Mouse (Mus musculus) testis, postnatal 10 days (tissue): ENCODE measurements around the gene Npr1.

ENCODE experiments used
- DNase-seq: peaks from one replicate; pipeline ENCODE4 v3.0.0; 2021; ENCODE audit warnings: low spot score

Npr1 gene

DNA sequence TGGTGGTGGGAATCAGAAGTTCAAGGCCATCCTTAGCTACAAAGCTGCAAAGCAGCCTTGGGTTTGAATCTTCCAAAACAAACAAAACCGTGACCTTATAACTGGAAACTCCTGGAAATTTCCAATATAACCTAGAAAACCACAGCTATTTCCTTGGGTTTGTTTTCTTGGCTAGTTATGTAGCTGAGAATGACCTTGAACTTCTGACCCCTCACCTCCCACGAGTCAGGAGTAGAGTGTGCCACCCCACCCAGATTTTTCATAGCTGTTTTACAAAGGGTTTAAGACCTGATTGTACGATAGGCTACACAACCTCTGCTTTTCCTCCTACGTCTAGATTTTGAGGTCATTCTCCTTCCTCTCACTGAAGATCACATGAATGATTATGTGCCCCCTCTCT lies 28.5 kb downstream of the Npr1 start:
- no peak for DNase-seq

DNA sequence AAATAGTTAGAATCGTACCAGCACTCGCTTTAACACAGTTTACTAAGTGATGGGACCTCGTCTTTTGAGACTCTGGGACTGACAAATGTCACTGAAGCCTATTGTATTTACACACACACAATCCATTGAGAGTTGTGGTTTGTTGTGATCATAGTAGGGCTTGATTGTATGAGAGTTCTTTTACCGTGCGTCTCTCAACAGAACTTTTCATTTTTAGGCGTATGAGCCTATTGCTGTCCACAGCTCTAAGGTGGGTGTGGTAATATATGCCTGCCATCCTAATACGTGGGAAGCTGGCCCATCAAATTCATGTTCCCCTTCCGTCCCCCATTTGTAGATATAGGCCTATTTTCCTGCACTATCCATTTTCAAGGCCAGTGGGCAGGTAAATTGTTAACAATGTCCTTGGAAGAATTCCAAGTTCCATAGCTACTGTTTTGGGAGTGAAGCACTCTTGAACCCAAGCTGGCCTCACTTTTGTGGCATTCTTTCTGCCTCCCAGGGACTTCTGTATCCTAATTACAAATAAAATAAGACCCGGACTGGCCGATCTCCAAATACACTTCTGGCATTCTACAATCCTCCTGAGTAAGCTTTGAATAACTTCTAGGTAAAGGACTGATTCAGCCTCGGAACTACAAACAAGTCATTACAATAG lies 31.5 kb downstream of the Npr1 start:
- DNase-seq: no peak

DNA sequence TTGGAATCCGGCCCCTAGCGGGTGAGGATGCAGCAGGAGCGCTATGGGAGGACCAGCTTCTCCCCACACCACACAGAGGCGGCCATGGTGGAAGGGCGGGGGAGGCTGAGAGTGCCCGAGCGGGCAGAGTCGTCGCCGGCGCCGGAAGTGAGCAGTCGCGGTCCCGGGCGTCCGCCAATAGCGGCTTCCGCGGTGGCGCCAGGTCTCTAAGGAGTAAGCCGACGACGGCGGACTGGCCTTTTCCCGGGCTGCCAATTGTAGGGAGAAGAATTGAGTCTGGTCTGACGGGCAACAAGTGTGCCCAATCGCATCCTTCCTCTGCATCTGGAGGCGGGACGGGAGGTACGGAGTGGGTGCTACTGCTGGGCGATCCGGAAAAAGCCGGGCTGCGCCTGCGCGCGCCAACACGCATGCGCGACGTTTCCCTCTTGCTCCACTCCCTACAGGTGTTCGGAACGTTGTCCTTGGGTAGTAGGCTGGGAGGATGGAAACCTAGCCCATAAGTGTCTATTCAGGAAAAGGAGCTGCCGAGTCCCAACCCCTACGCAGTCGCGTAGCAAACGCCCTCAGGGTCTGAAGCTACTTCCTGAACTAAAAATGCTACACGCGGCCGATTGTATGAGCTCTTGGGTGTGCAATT lies 32.2 kb downstream of the Npr1 start, which contains the start of gene Ints3:
Gene Ints3 (minus strand): TSS at position 242 of the 640 bp plus-strand sequence.
- DNase-seq: peak; percentile 98

DNA sequence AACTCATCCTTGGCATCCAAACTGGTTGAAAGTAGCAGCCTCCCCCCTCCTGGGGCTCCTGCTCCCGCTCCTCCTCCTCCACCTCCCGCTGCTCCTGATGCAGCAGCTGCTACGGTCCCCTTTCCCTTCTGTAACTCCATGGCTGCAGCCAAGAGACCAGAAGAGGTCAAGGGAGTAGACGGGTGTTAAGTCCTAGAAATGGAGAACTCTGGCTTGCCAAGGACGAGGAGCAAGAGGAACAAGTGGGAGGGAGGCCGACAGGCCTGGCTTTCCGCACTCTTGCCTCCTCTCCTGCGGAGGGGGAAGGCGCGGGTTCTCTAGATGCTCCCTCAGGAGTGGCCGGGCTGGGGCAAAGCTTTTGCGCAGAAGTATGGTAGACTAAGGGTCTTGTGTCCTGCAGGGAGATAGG lies 32.9 kb downstream of the Npr1 start:
- peak; percentile 73 for DNase-seq

DNA sequence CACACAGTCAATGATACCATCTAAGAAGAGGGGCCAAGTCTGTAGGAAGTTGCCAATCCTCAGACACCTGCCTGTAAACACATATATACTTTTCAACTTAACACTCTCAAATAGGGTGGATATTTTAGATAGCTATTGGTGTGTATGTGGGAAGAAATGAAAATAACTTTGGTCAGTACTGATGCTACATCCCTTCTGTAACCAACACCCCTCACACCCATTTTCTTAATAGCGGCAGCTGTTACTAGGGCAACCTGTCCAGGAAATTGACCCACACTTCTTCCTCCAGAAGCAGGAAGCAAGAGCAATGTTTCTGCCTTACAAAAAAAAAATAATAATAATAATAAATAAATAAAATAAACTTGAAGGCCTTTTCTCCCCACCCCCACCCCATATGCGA lies 33.3 kb downstream of the Npr1 start:
- DNase-seq: no peak

DNA sequence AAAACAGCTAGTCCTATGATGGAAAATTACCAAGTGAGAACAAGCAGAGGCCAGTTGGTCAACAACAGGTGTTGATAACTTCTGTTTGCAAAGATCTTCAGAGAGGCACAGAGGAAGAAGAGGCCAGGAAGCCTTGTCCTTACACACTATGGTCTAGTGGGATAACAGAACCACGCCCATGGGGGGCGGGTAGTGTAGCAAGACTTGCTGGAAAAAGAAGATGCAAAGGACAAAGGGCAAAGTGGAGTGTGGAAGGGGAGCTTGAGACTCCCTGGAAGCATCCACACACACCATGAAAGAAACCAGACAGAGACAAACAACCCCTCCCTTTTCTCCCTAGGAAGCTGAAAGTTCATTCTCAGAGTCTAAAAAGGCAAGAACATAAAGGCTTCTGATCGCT lies 36.1 kb downstream of the Npr1 start:
- no peak for DNase-seq

DNA sequence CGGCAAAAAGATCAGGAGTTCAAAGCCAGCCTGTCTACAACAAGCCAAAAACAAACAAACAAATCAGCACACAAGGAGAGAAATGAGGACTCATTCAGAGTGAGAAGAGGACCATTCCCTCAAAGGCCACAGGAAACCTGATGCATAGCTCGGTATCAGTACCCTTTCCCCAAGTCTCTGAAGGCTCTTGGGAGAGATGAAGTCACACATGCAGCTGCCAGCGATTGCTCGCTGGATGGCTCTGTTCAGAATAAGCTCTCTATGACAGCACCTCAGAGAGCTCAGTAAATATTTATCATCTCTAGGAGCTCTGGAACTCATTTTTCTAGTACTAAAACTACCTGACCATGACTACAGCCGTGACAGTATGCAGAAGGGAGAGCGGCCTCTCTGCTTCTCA lies 37.5 kb downstream of the Npr1 start:
- DNase-seq: no peak

DNA sequence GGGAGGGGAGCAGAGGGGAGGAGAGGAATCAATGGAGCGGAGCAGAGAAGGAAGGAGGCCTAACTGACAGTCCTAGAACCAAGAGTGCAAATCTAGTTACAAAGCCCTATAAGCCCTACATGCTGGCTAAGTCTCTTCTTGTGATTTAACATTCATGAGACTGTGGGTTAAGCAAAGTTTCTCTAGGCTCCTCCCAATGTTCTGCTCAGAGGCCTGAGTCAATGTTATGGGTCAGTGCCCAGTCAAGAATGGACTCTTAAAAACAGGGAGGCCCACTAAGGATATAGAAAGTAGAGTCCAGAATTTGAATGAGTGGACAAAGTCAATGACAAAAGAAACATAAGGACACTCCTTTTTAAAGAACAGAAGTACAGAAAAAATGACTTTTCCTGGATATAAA lies 38.1 kb downstream of the Npr1 start:
- DNase-seq: no peak

DNA sequence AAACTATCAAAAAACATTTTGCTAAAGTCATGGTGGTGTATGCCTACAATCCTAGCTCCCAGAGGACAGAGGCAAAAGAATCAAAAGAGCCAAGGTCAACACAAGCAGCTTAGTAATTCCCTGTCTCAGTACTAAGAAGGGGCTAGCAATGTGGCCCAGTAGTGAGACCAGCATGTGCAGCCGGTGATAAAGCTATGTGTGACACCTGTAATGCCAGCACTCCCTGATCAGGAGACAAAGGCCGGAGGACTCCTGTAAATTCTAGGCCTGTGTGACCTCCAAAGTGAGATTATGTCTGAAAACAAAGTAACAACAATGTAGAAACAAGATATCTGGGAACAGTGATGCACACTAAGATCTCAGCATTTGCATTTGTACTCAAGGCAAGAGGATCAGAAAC lies 40.2 kb downstream of the Npr1 start:
- no peak for DNase-seq

DNA sequence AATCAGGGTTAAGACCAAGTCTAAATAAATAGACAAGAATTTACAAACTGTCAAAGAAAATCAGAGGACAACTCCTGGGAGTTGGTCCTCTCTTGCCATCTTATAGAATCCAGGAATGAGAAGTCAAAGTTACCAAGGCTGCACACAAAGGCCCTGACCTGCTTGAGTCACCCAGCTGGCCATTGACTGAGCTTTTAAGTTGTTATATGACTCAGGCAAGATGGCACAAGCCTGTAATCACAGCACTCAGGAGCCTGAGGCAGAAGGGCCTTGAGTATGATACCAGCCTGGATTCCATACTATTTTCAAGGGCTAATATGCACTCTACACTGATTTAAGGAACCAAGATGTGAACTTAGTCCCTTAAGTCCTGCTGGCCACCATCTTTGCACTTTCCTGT lies 42.1 kb downstream of the Npr1 start:
- no peak for DNase-seq

DNA sequence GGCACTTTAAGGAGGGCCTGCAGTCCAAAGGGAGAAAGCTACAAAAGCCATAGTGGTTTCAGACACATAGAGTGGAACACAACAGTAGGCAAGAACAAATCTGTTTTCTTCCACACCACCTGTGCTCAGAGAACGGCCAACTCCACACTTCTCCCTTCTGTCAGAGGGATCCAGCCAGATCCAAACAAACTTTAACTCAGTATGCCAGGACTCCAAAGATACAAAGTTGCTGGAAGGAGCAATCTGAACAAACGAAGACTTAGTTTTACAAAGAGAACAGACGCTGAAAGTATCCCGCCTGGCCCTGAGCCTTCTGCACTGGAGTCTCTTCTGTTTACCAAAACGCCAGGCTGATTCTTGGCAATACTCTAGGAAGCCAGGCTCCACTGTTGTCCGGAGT lies 45.0 kb downstream of the Npr1 start:
- DNase-seq: no peak

DNA sequence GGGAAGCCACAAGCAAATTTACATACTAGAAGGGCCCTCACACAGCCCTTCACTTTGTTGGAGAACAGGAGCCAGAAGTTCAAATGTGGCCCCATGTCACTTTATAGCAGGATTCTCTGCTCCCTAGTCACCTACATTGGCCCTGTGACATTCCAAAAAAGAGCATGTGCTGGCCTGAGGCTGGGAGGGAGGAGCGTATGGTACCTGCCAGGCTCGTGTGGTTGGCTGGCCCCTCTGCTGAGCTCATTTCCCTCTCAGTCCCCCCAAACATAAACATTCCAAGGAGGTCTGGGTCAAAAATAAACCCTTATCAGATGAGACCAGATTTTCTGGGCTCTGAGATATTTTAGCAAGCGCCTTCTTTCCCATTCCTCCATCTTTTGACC lies 52.7 kb downstream of the Npr1 start:
- no peak for DNase-seq

DNA sequence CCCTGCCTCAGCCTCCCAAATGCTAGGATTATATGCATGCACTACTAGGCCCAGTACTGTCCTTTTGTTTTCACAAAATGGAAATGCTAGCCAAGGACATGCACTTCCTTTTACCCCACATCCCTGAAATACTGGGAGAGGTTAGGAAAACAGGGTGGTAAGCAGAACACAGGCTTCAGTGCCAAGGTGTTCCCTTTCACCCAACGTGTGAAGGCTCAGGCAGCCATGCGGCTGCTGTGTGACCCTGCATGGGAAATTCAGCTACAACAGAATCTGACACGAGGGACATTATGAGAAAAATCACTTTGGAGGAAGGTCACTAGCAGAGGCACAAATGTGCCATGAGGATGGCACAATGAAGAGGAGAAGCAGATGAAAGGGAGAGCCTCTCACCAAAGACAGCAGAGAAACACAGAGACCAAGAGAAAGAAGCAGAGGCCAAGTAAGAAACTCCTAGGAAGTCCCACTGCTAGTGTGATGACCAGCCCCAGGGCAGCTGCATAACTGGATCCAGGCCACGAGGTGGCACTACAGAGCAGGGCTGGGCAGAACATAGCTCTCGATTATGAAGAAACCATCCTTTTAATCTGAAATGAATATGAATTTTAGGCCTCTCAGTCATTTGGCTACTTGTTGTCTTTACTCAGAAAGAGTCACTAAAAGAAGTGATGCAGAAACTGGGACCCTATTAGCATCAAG lies 53.2 kb downstream of the Npr1 start:
- peak; percentile 92 for DNase-seq

DNA sequence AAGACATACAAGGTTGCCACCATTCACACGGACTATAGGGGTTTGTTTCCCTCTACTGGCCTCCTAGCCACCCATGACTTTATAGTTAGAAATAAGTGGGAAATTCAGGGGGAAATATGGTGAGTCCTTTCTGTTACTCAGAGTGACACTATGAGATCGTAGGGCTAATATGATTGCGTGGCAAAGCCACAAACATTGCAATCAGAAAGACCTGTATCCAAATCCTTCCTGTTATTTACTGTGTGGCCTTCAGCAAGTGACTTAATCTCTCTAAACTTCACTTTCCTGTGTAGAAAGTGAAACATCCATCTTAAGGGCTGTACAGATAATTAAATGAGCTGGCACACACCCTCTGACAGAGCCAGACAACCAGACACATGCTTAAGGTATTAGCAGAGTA lies 56.9 kb downstream of the Npr1 start:
- DNase-seq: no peak

DNA sequence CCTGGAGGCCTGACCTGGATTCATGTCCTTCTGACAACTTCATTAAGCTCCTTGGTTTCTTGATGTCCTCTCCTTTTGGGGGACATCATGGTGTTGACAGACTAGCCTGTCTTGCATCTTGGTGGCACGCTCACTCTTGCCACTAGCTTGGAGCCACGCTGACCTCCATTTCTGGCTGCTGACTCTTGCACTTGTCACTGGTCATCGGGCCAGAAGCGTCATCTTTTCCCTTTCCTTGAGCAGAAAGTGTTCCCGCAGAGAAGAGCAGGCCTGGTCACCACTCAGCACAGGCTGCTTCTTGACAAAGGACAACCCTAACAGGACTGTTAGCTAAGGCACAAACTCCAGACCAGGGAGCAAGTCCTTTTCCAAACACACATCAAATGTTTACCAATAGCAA lies 59.3 kb downstream of the Npr1 start:
- no peak for DNase-seq

DNA sequence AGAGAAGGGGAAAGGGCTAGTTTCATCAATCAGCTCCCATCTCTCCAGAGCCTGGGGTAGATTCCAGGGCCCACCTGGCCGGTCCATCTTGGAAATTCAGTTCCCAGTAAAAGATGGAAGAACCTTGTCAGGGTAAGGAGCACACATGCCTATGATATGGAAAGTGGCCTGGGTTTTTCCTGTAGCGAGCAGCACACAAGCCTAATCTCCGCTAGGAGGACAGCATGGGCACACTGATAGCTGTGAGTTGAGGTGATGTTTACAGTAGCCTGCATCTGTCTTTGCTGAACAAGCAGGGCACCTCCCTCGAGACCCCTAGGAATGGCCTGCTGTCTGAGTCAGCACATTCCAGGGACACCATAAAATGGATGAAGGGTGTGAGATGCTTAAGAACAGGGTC lies 61.1 kb downstream of the Npr1 start:
- DNase-seq: no peak

DNA sequence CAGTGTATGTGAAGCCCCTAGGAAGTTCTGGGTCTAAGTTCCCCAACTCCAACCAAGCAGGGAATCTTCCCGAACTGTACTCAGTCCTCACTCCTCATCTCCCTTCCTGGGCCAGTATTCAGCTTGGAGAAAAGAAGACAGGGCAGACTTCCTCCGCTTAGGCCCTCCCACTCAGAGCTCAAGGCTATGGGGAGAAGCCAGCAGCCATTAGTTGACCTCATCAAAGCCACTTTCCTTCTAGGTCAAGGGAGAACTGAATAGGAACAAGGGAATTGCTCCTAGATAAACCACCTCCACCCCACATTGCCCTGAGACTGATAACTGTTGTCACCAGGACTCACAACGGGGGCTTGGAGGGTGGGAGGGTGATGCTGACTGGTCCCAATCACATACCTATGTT lies 61.5 kb downstream of the Npr1 start:
- DNase-seq: no peak

DNA sequence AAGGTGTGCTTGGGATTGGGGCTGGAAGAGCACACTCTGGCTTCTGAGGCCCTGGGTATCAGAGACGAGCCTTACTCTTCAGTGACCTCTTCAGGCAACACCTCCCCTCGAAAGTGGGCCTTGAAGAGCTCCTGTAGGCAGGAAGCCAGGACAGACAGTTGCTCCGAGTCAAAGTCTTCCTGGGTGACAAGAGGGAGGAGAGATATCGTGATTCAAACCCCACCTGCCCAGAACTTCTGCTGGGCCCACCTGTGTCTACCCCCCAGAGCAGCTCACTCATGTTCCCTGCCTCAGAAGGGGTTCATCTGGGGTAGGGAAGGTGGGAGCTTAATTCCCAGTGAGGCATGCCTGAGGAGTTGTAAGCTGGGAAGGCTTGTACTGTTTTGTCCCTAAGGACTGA lies 64.7 kb downstream of the Npr1 start:
- no peak for DNase-seq
